ENCODE assay signal across 7 mouse cellular contexts in genomic region chr8:102785592-102786416, GRCm38 (mm10). TPM values are rescaled to one million over a fixed set of nuclear protein-coding genes. Genes with fewer than 3 reads are reported as not detected.
DNase-seq lines count a peak whose midpoint lies in the region; ATAC-seq and TF ChIP-seq lines count a peak whose summit lies in the region.

Gene Cdh11, minus strand, starts transcription at chr8:102785642.

- WGBS in lung, embryonic 15.5 days, result 2% methylated on average over 23 of the region's 23 CpGs
- WGBS in embryonic facial prominence, embryonic 14.5 days, result 3% methylated on average over 23 of the region's 23 CpGs
- WGBS in hindbrain, embryonic 16.5 days, result 2% methylated on average over 23 of the region's 23 CpGs
- 2% methylated on average over 22 of the region's 23 CpGs for WGBS in lung, postnatal 0 days

- peaks cover 10% of the 10 kb centered on the region; the same call in 1 of the 2 replicates for H3K4me1 ChIP-seq in lung, embryonic 15.5 days
- no peaks in the 10 kb centered on the region for H3K4me1 ChIP-seq in embryonic facial prominence, embryonic 14.5 days (ENCODE audit: control insufficient read depth, insufficient read depth, low read length)
- peaks cover 10% of the 10 kb centered on the region for H3K4me1 ChIP-seq in hindbrain, embryonic 16.5 days (ENCODE audit: control insufficient read depth, insufficient read depth, low read depth, low read length)
- H3K4me1 ChIP-seq in lung, postnatal 0 days (ENCODE audit: insufficient read depth, low read depth, low read length), result peaks cover 6% of the 10 kb centered on the region; the same call in 1 of the 2 replicates

- H3K27ac ChIP-seq in lung, embryonic 15.5 days, result peak within 1 kb of the TSS; percentile 96
- peak within 1 kb of the TSS; percentile 98 for H3K27ac ChIP-seq in embryonic facial prominence, embryonic 14.5 days (replicated peaks; ENCODE audit: low read depth, low read length)
- H3K27ac ChIP-seq in hindbrain, embryonic 16.5 days (ENCODE audit: low read depth, low read length), result peak within 1 kb of the TSS; percentile 94
- peak within 1 kb of the TSS; percentile 86 for H3K27ac ChIP-seq in lung, postnatal 0 days (ENCODE audit: low read length)

- ATAC-seq in lung, embryonic 15.5 days (ENCODE audit: borderline replicate concordance, extremely low read depth, low FRiP score, low TSS enrichment), result peak; percentile 1; the same call in 1 of the 2 replicates
- no peak for ATAC-seq in embryonic facial prominence, embryonic 14.5 days (ENCODE audit: low read depth)
- ATAC-seq in hindbrain, embryonic 16.5 days, result no peak
- ATAC-seq in lung, postnatal 0 days, result no peak
- ATAC-seq in monocyte, adult 5-6 weeks (replicated peaks; ENCODE audit: insufficient number of reproducible peaks, low FRiP score, low TSS enrichment, poor library complexity, severe bottlenecking), result no peak

- peak within 1 kb of the TSS; percentile 82 for H3K4me2 ChIP-seq in lung, embryonic 15.5 days
- H3K4me2 ChIP-seq in embryonic facial prominence, embryonic 14.5 days (ENCODE audit: low read depth, low read length), result peak within 1 kb of the TSS; percentile 77
- H3K4me2 ChIP-seq in hindbrain, embryonic 16.5 days (ENCODE audit: low read length), result peak within 1 kb of the TSS; percentile 83
- H3K4me2 ChIP-seq in lung, postnatal 0 days (replicated peaks; ENCODE audit: low read depth, low read length), result peak within 1 kb of the TSS; percentile 67

- no peak for DNase-seq in lung, postnatal 14 days
- DNase-seq in embryonic facial prominence, embryonic 14.5 days (ENCODE audit: low spot score), result peak; percentile 37
- DNase-seq in lung, postnatal 0 days (ENCODE audit: low spot score), result peak; percentile 21
- no peak for DNase-seq in right cerebral cortex, postnatal 25 days

- peak within 1 kb of the TSS; percentile 78 for H3K4me3 ChIP-seq in lung, embryonic 15.5 days
- peak within 1 kb of the TSS; percentile 75 for H3K4me3 ChIP-seq in embryonic facial prominence, embryonic 14.5 days (ENCODE audit: low read depth, low read length)
- peak within 1 kb of the TSS; percentile 87 for H3K4me3 ChIP-seq in hindbrain, embryonic 16.5 days (ENCODE audit: low read length)
- H3K4me3 ChIP-seq in lung, postnatal 0 days (ENCODE audit: low read depth, low read length), result peak within 1 kb of the TSS; percentile 57

- H3K9me3 ChIP-seq in lung, embryonic 15.5 days, result no peaks in the 10 kb centered on the region
- H3K9me3 ChIP-seq in embryonic facial prominence, embryonic 14.5 days (ENCODE audit: control insufficient read depth, low read length), result no peaks in the 10 kb centered on the region
- no peaks in the 10 kb centered on the region for H3K9me3 ChIP-seq in hindbrain, embryonic 16.5 days (ENCODE audit: control insufficient read depth, low read length)
- H3K9me3 ChIP-seq in lung, postnatal 0 days (ENCODE audit: low read length), result no peaks in the 10 kb centered on the region

- peak within 1 kb of the TSS; percentile 89 for H3K9ac ChIP-seq in lung, embryonic 15.5 days
- H3K9ac ChIP-seq in embryonic facial prominence, embryonic 14.5 days (ENCODE audit: low read depth, low read length), result peak within 1 kb of the TSS; percentile 96
- peak within 1 kb of the TSS; percentile 95 for H3K9ac ChIP-seq in hindbrain, embryonic 16.5 days (ENCODE audit: low read depth, low read length)
- H3K9ac ChIP-seq in lung, postnatal 0 days (replicated peaks; ENCODE audit: low read depth), result peak within 1 kb of the TSS; percentile 65

- TF ChIP-seq EP300 in lung, postnatal 0 days (IDR thresholded peaks at IDR 0.05), result no peak

- H3K36me3 ChIP-seq in lung, embryonic 15.5 days, result no peaks in the 10 kb centered on the region
- no peaks in the 10 kb centered on the region for H3K36me3 ChIP-seq in embryonic facial prominence, embryonic 14.5 days (ENCODE audit: control insufficient read depth, insufficient read depth, low read length)
- H3K36me3 ChIP-seq in hindbrain, embryonic 16.5 days (ENCODE audit: control insufficient read depth, insufficient read depth, low read length), result no peaks in the 10 kb centered on the region
- H3K36me3 ChIP-seq in lung, postnatal 0 days (ENCODE audit: insufficient read depth, low read length), result no peaks in the 10 kb centered on the region

- TF ChIP-seq CTCF in lung, postnatal 0 days (IDR thresholded peaks at IDR 0.05), result no peak

- peaks cover 19% of the 10 kb centered on the region; the same call in 1 of the 2 replicates for H3K27me3 ChIP-seq in lung, embryonic 15.5 days
- H3K27me3 ChIP-seq in embryonic facial prominence, embryonic 14.5 days (replicated peaks; ENCODE audit: control insufficient read depth, insufficient read depth, low read length), result no peaks in the 10 kb centered on the region
- no peaks in the 10 kb centered on the region for H3K27me3 ChIP-seq in hindbrain, embryonic 16.5 days (replicated peaks; ENCODE audit: control insufficient read depth, insufficient read depth, low read length)
- H3K27me3 ChIP-seq in lung, postnatal 0 days (replicated peaks; ENCODE audit: insufficient read depth, low read length), result 0 out of 2 replicates have a peak, but pooled peaks cover 17% of the 10 kb centered on the region

RNA-seq across cellular contexts. Expression of gene Cdh11, which starts in this region (rescaled TPM):
- 177 and 178 TPM in 2 replicates for polyA plus RNA-seq in lung, embryonic 15.5 days (2015; fragmentation: Nextera tagmentation; extraction: Ambion mirVana)
- polyA plus RNA-seq in embryonic facial prominence, embryonic 14.5 days (2014; fragmentation: Nextera tagmentation; extraction: Ambion mirVana), result 207 and 239 TPM in 2 replicates
- polyA plus RNA-seq in hindbrain, embryonic 16.5 days (2015; fragmentation: Nextera tagmentation; extraction: Ambion mirVana), result 37.9 and 45.3 TPM in 2 replicates
- polyA plus RNA-seq in lung, postnatal 0 days (2015; fragmentation: Nextera tagmentation; extraction: Ambion mirVana), result 89.4 and 98.6 TPM in 2 replicates
- 0.10 to 0.43 TPM in 2 of 3 replicates, not detected in the other for total RNA-seq in monocyte, adult 5-6 weeks (2017)

Comparison
In these comparisons a context has a peak if more than half of its experiments do, and no peak if none do; other contexts are left out.
1. DNase-seq: peak in embryonic facial prominence, embryonic 14.5 days (single experiment) and lung, postnatal 0 days (single experiment); none in lung, postnatal 14 days (single experiment) and right cerebral cortex, postnatal 25 days (single experiment).
2. Peak in every context shown above with its lines, with median percentiles within 50 percentile points of each other: H3K27ac ChIP-seq, H3K4me2 ChIP-seq, H3K4me3 ChIP-seq and H3K9ac ChIP-seq.